Mouse (Mus musculus) CH12.LX (cell line): Measurements from ENCODE around the gene Cd300e. TPM values are rescaled to one million over a fixed set of nuclear protein-coding genes. Genes with fewer than 3 reads are reported as not detected.

ENCODE experiments used
- DNase-seq: peaks from one replicate; pipeline ENCODE4 v3.0.0-alpha.2; 2013; ENCODE audit errors: extremely low read depth
- H3K27ac ChIP-seq: 2 replicates; pipeline ENCODE4 v1.5.1; 2012; ENCODE audit warnings: low read depth, mild to moderate bottlenecking, control low read depth, moderate library complexity; ENCODE audit not compliant: insufficient read depth
- H3K27me3 ChIP-seq: replicated peaks from 2 replicates; pipeline ENCODE3; 2012; ENCODE audit warnings: inconsistent platforms
- H3K36me3 ChIP-seq, 2 experiments: replicated peaks in 1 of 2; 2 replicates each; pipeline versions ENCODE3 to v1.6.1; 2012; ENCODE audit warnings: inconsistent platforms in 1 of 2, low read length in 1 of 2, mild to moderate bottlenecking in 1 of 2, mixed read lengths in 1 of 2, moderate library complexity in 1 of 2; ENCODE audit not compliant: control insufficient read depth in 1 of 2, insufficient read depth in 1 of 2
- H3K4me1 ChIP-seq, 2 experiments: 2 replicates each; pipeline ENCODE4 v1.6.1; 2012; ENCODE audit warnings: inconsistent platforms in 1 of 2, moderate library complexity in 1 of 2; ENCODE audit not compliant: insufficient read depth in 2 of 2, control insufficient read depth in 1 of 2
- H3K4me2 ChIP-seq: 2 replicates; pipeline ENCODE4 v1.6.1; 2012; ENCODE audit warnings: low read depth, mild to moderate bottlenecking, control low read depth; ENCODE audit not compliant: poor library complexity, insufficient read depth, severe bottlenecking
- H3K4me3 ChIP-seq, 3 experiments: fragments of 150-350 bp in 1 of 3; sonication (generic) in 1 of 3; replicated peaks in 1 of 3; 2 replicates each; pipeline versions ENCODE3 to v1.5.1; 2011 to 2012; ENCODE audit warnings: low read depth in 2 of 3, low read length in 2 of 3, mild to moderate bottlenecking in 2 of 3, moderate library complexity in 2 of 3, control low read depth in 1 of 3, improper control_type of control experiment in 1 of 3, inconsistent platforms in 1 of 3, mixed read lengths in 1 of 3; ENCODE audit not compliant: poor library complexity in 1 of 3
- H3K79me2 ChIP-seq: replicated peaks from 2 replicates; pipeline ENCODE4 v1.6.1; 2012; ENCODE audit warnings: mild to moderate bottlenecking, moderate library complexity; ENCODE audit not compliant: control insufficient read depth, poor library complexity, insufficient read depth, severe bottlenecking; ENCODE audit errors: extremely low read depth
- H3K9ac ChIP-seq: 2 replicates; pipeline ENCODE4 v1.6.1; 2012; ENCODE audit warnings: low read depth, mild to moderate bottlenecking, control low read depth, moderate library complexity; ENCODE audit not compliant: insufficient read depth
- H3K9me3 ChIP-seq: replicated peaks from 2 replicates; pipeline ENCODE3; 2012; ENCODE audit warnings: low read length, inconsistent platforms, mixed read lengths
- BHLHE40 ChIP-seq: IDR thresholded peaks from 2 replicates; pipeline ENCODE4 v1.6.1; 2011; ENCODE audit warnings: mild to moderate bottlenecking, low read depth, low read length, improper control_type of control experiment
- CHD1 ChIP-seq: IDR thresholded peaks from 2 replicates; pipeline ENCODE4 v1.6.1; 2012; ENCODE audit warnings: low read depth, low read length, improper control_type of control experiment, inconsistent platforms
- CTCF ChIP-seq, 2 experiments: IDR thresholded peaks in 1 of 2; conservative IDR thresholded peaks in 1 of 2; 2 replicates each; pipeline ENCODE4 v1.5.1; 2011 to 2012; ENCODE audit warnings: low read depth in 2 of 2, low read length in 2 of 2, improper control_type of control experiment in 1 of 2, inconsistent platforms in 1 of 2, mild to moderate bottlenecking in 1 of 2, moderate library complexity in 1 of 2
- ETS1 ChIP-seq: conservative IDR thresholded peaks from 2 replicates; pipeline ENCODE4 v1.6.1; 2012; ENCODE audit warnings: low read depth, mild to moderate bottlenecking, inconsistent platforms, low read length, improper control_type of control experiment, moderate library complexity
- GABPA ChIP-seq: IDR thresholded peaks from 2 replicates; pipeline ENCODE4 v1.6.1; 2012; ENCODE audit warnings: low read depth, low read length, improper control_type of control experiment, inconsistent platforms; ENCODE audit not compliant: insufficient replicate concordance
- HCFC1 ChIP-seq: IDR thresholded peaks from 2 replicates; pipeline ENCODE4 v1.6.1; 2012; ENCODE audit warnings: low read depth, mild to moderate bottlenecking, inconsistent platforms, low read length, improper control_type of control experiment
- JUN ChIP-seq: IDR thresholded peaks from 2 replicates; pipeline ENCODE4 v1.6.1; 2011; ENCODE audit warnings: low read depth, mild to moderate bottlenecking, low read length, improper control_type of control experiment, moderate library complexity; ENCODE audit not compliant: insufficient read depth
- MAX ChIP-seq: IDR thresholded peaks from 2 replicates; pipeline ENCODE4 v1.6.1; 2011; ENCODE audit warnings: low read length, improper control_type of control experiment
- MAZ ChIP-seq: IDR thresholded peaks from 2 replicates; pipeline ENCODE4 v1.6.1; 2012; ENCODE audit warnings: low read depth, mild to moderate bottlenecking, inconsistent platforms, low read length, improper control_type of control experiment, moderate library complexity
- NRF1 ChIP-seq: IDR thresholded peaks from 2 replicates; pipeline ENCODE4 v1.6.1; 2014; ENCODE audit warnings: low read depth, mild to moderate bottlenecking, inconsistent platforms, low read length, improper control_type of control experiment, moderate library complexity
- POLR2A ChIP-seq: IDR thresholded peaks from 2 replicates; pipeline ENCODE4 v1.6.1; 2011; ENCODE audit warnings: low read depth, mild to moderate bottlenecking, improper control_type of control experiment, low read length
- RAD21 ChIP-seq: IDR thresholded peaks from 2 replicates; pipeline ENCODE4 v1.6.1; 2011; ENCODE audit warnings: low read depth, mild to moderate bottlenecking, low read length, improper control_type of control experiment, moderate library complexity
- RCOR1 ChIP-seq: conservative IDR thresholded peaks from 2 replicates; pipeline ENCODE4 v1.6.1; 2012; ENCODE audit warnings: low read depth, mild to moderate bottlenecking, inconsistent platforms, low read length, improper control_type of control experiment
- SMC3 ChIP-seq: IDR thresholded peaks from 2 replicates; pipeline ENCODE4 v1.6.1; 2011; ENCODE audit warnings: low read depth, low read length, improper control_type of control experiment
- TCF12 ChIP-seq: IDR thresholded peaks from 2 replicates; pipeline ENCODE4 v1.6.1; 2014; ENCODE audit warnings: low read depth, mild to moderate bottlenecking, inconsistent platforms, low read length, improper control_type of control experiment
- ZC3H11A ChIP-seq: IDR thresholded peaks from 2 replicates; pipeline ENCODE4 v1.6.1; 2012; ENCODE audit warnings: low read depth, mild to moderate bottlenecking, inconsistent platforms, low read length, improper control_type of control experiment
- dilution Hi-C: fragments of 300-500 bp; cut with MboI; formaldehyde crosslinking; loops from 2 replicates; pipeline ENCODE4 v1.14.3; 2020; ENCODE audit warnings: low sequenced_read_pairs; ENCODE audit not compliant: extremely low pct_unique_long_range_greater_than_20kb, extremely low pct_ligation_motif_present
- in situ Hi-C: fragments of 300-500 bp; cut with MboI; formaldehyde crosslinking; loops from 3 replicates; pipeline ENCODE4 v1.14.3; 2019; ENCODE audit warnings: low sequenced_read_pairs, low pct_ligation_motif_present, low pct_unique_long_range_greater_than_20kb, mixed read lengths
- polyA plus RNA-seq: library from polyadenylated mRNA; unstranded; fragments of >175 nt; gene quantifications from 2 replicates; pipeline ENCODE4 v1.2.1, GENCODE M21; 2012; ENCODE audit warnings: low read depth; ENCODE audit not compliant: insufficient read length
- total RNA-seq, 2 experiments: library from RNA; depleted of rRNA; stranded (reverse); fragments of 300-350 nt in 1 of 2; fragments of >200 nt in 1 of 2; gene quantifications; 2 replicates each; pipeline ENCODE4 v1.2.3; 2012 to 2014

Cd300e gene
- total and polyA plus RNA-seq, 3 experiments = not detected

DNA sequence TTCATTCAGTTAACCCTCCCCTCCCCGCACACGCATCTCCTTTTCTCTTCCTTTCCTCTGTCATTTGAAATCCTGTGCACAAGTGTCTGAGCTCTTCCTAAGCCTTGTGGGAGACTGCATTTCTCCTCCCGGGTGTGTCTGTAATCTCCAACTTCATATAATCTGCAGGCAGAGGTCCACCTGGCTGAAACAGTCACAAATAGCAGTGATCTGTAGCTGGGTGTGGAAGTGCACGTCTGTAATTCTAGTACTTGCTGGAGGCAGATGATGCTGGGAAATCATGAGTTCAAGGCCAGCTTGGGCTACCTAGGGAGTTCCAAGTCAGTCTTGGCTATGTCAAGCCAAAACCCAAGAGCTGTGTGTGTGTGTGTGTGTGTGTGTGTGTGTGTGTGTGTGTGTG lies 30.2 kb upstream of the Cd300e start:
- Histone ChIP-seq H3K4me1 (peaks cover 9 to 29% of the 10 kb centered on the region in 2 experiments), H3K4me2 (no peak overlapping the region), H3K79me2 (no peaks in the 10 kb centered on the region), H3K9ac (no peak overlapping the region), H3K4me3 (no peak overlapping the region), H3K36me3 (no peaks in the 10 kb centered on the region), H3K9me3 (peaks cover 15% of the 10 kb centered on the region), H3K27me3 (no peaks in the 10 kb centered on the region), H3K27ac (no peak overlapping the region)
- no peak for TF ChIP-seq ZC3H11A
- no peak for TF ChIP-seq GABPA
- no peak for DNase-seq
- in situ Hi-C loops = no loop called here
- dilution Hi-C loops = no loop called here

DNA sequence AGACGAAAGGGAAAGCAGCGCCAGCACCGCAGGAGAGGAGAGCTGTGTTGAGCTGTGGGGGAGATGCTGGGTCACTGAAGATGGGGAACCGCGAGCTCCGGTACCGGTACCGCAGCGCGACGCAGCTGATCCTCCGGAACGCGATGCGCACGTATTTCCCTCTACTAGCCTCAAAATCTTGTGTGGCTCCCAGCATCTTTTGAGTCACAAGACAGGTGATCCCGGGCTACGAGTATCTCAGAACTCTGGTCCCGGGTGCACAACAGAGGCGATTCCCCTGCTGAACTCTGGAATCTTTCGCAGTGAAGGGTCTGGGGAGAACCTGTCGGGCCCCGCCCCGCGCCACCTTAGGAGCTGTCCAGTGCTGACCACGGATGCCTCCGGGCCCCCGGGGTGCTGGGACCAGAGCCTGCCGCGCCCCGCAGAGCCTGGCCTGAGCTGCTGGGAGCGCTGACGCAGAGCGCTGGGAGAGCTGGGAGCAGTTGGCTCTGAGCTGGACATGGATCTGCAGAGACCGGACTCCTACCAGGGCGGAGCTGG lies 29.5 kb upstream of the Cd300e start, which contains the start of gene Rab37:
Gene Rab37 (plus strand): TSS at position 70 of the 540 bp plus-strand sequence.
- Histone ChIP-seq H3K4me3 (no peak within 1 kb of the TSS), H3K27me3 (no peaks in the 10 kb centered on the region), H3K79me2 (no peaks in the 10 kb centered on the region), H3K9me3 (peaks cover 15% of the 10 kb centered on the region), H3K36me3 (no peaks in the 10 kb centered on the region), H3K4me1 (peaks cover 6 to 24% of the 10 kb centered on the region in 2 experiments), H3K27ac (no peak within 1 kb of the TSS), H3K4me2 (no peak within 1 kb of the TSS), H3K9ac (no peak within 1 kb of the TSS)
- DNase-seq = no peak
- dilution Hi-C loops = no loop called here
- TF ChIP-seq GABPA (no peak), TCF12 (no peak), MAX (no peak), CHD1 (no peak), MAZ (no peak), BHLHE40 (no peak)
- in situ Hi-C loops = no loop called here

DNA sequence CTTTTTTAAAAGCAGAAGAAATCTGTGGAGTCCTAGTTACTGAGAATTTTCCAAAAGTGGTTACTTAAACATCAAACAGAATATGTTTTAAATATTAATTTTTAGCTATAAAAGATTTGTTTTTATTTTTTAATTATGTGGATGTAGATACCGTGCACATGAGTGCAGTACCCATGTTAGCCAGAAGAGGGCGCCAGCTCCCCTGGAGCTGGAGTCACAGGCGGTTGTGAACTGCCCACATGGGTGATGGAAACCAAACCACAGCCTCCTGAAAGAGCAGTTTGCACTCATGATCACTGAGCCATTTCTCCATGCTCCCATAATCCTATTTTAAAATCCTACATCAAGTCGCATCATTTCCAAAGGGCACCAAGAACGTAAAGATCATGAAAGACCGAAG lies 27.9 kb upstream of the Cd300e start:
- no peak overlapping the region for H3K4me2 ChIP-seq
- peak; percentile 69 to 93 for TF ChIP-seq CTCF (conservative IDR thresholded peaks at IDR 0.05 in 1 of 2, IDR thresholded peaks at IDR 0.05 in 1 of 2; ENCODE audit: low read depth in 2 of 2, low read length in 2 of 2)
- TF ChIP-seq ZC3H11A = peak; percentile 52
- TF ChIP-seq RCOR1 = no peak
- no peak for TF ChIP-seq JUN
- TF ChIP-seq HCFC1 = peak; percentile 17; the same call in 1 of the 2 replicates
- no peak for TF ChIP-seq ETS1
- peak; percentile 59 for TF ChIP-seq RAD21
- TF ChIP-seq TCF12 = 0 out of 2 replicates have a peak, but pooled peaks have one; percentile 31
- no peak for TF ChIP-seq POLR2A
- TF ChIP-seq NRF1 = no peak
- peak; percentile 80 for TF ChIP-seq SMC3
- TF ChIP-seq, all 38 proteins: peak for 6
- no peak for DNase-seq
- Histone ChIP-seq H3K4me1 (peaks cover 10 to 19% of the 10 kb centered on the region in 2 experiments), H3K79me2 (no peaks in the 10 kb centered on the region), H3K27me3 (no peaks in the 10 kb centered on the region), H3K9me3 (peaks cover 15% of the 10 kb centered on the region), H3K36me3 (no peaks in the 10 kb centered on the region), H3K4me3 (no peak overlapping the region), H3K27ac (no peak overlapping the region), H3K9ac (no peak overlapping the region)
- dilution Hi-C loops (no loop called here), in situ Hi-C loops (no loop called here)
